Mouse (Mus musculus) erythroblast, embryonic 14.5 days (primary cell): Measurements from ENCODE around the gene 3425401B19Rik. TPM values are rescaled to one million over a fixed set of nuclear protein-coding genes. Genes with fewer than 3 reads are reported as not detected.

Experiments
- H3K27me3 ChIP-seq: 2 replicates; pipeline ENCODE4 v1.6.1; 2012; ENCODE audit warnings: inconsistent platforms; ENCODE audit not compliant: control insufficient read depth
- H3K36me3 ChIP-seq: 2 replicates; pipeline ENCODE4 v1.6.1; 2012; ENCODE audit warnings: mild to moderate bottlenecking, inconsistent platforms; ENCODE audit not compliant: control insufficient read depth
- H3K4me1 ChIP-seq: 2 replicates; pipeline ENCODE4 v1.6.1; 2012; ENCODE audit warnings: inconsistent platforms; ENCODE audit not compliant: control insufficient read depth
- H3K4me3 ChIP-seq: replicated peaks from 2 replicates; pipeline ENCODE3; 2012; ENCODE audit warnings: moderate library complexity, mild to moderate bottlenecking, inconsistent platforms
- H3K9me3 ChIP-seq: 2 replicates; pipeline ENCODE4 v1.6.1; 2012; ENCODE audit warnings: low read length, inconsistent platforms, mixed read lengths; ENCODE audit not compliant: control insufficient read depth
- GATA1 ChIP-seq: IDR thresholded peaks from 2 replicates; pipeline ENCODE4 v1.6.1; 2012; ENCODE audit warnings: low read length, inconsistent platforms, mixed read lengths
- TAL1 ChIP-seq: IDR thresholded peaks from 3 replicates; pipeline ENCODE4 v1.6.1; 2012; ENCODE audit warnings: low read length, inconsistent platforms, mixed read lengths
- polyA plus RNA-seq: library from polyadenylated mRNA; stranded (reverse); fragments of >175 nt; gene quantifications from 2 replicates; pipeline ENCODE4 v1.2.3, GENCODE M21; 2012

3425401B19Rik gene
- polyA plus RNA-seq, 1 experiment = not detected

DNA sequence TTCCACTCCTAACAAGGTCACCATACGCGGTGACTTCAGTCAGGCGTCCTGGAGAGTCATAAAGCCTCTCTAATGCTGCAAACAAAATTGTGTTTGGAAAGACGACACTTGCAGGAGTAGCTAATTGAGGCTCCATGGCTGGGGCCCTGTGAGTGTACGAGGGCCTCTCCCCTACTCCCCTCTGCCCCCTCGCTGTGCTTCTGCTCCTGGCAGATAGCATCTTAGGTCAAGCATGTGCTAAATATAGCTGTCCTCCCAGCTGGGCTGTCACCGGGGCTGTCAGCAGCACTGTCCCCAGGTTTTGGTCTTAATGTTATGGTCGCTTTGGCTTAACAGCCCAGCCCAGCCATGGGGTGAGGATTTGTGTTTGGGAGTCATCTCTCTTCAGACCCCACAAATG lies 15.9 kb upstream of the 3425401B19Rik start:
- no peaks in the 10 kb centered on the region for H3K4me1 ChIP-seq
- H3K27me3 ChIP-seq = no peaks in the 10 kb centered on the region
- H3K36me3 ChIP-seq = no peaks in the 10 kb centered on the region
- no peak for TF ChIP-seq TAL1
- no peak for TF ChIP-seq GATA1
- no peaks in the 10 kb centered on the region for H3K9me3 ChIP-seq
- H3K4me3 ChIP-seq = no peak overlapping the region

DNA sequence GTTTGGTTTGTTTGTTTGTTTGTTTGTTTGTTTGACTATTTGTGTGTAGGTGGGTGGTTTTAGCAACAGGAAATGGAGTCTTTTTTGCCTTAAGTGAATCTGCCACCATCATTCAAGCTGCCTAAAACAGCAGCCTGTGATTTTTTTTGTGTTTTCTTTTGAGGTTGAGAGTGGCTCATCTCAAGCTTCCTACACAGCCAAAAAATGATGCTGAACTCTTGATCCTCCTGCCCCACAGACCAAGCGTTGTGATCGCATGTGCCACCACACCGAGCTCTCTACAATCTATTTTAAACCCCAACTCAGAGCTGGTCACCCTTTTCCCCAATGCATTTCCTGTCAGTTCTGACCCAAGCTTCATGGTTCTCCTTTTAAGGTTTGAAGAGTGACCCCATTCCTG lies 13.5 kb upstream of the 3425401B19Rik start:
- H3K4me3 ChIP-seq = no peak overlapping the region
- no peak for TF ChIP-seq GATA1
- no peak for TF ChIP-seq TAL1
- no peaks in the 10 kb centered on the region for H3K36me3 ChIP-seq
- no peaks in the 10 kb centered on the region for H3K4me1 ChIP-seq
- no peaks in the 10 kb centered on the region for H3K27me3 ChIP-seq
- H3K9me3 ChIP-seq = no peaks in the 10 kb centered on the region

DNA sequence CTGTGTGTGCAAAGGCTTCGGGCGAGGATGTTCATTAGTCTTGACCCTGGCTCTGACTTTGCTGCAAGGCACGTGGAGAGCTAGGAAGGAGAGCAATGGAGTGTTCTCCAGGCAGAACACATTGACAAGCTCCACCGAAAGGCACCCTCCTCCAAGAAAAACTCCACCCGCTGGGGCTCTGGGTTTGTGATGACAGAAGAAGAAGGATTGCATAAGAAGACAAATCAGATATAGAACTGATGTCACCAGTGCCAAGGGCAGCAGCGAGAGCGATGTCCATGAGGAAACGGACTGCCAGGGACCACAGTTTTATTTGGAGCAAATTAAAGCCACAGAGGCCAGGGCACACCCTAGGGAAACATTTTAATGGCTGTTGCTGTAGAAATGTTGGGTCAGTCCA lies 12.7 kb upstream of the 3425401B19Rik start:
- Histone ChIP-seq H3K27me3 (no peaks in the 10 kb centered on the region), H3K36me3 (no peaks in the 10 kb centered on the region), H3K4me3 (no peak overlapping the region), H3K4me1 (no peaks in the 10 kb centered on the region), H3K9me3 (no peaks in the 10 kb centered on the region)
- no peak for TF ChIP-seq GATA1
- TF ChIP-seq TAL1 = no peak

DNA sequence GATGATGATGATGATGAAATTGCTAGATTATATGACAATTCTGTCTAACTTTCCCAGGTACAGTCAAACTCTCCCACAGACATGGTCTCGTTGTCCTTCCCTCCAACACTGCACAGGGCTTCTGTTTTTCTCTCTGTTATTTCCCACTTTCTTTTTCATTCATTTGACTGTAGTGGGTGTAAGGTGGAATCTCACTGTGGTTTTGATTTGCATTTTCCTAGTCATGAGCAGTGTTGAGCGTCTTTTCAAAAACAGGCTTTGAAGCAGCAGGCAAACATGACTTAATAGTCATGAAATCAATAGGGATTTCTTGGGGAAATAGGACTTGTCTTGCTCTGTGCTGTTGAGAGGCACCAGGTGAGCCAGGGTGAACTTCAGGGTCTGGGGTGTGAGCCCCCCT lies 11.3 kb upstream of the 3425401B19Rik start:
- Histone ChIP-seq H3K27me3 (no peaks in the 10 kb centered on the region), H3K36me3 (no peaks in the 10 kb centered on the region)
- TF ChIP-seq TAL1 (no peak), GATA1 (no peak)

DNA sequence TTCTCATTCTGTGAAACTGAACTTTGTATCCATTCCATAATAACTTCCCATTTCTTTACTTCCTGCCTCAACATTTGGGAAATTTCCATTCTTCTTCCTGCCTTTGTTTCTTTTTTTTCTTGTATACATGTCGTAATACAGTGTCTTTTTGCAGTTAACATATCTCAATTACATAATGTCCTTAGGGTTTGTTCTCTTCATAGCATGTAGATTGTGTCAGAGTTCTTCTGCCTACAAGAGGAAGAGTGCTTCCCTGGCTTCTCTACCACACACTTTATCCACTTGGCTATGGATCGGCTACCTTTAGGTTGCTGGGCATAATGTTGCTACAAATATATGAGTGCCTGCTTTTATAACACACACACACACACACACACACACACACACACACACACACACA lies 10.8 kb upstream of the 3425401B19Rik start:
- Histone ChIP-seq H3K4me3 (no peak overlapping the region), H3K9me3 (no peaks in the 10 kb centered on the region), H3K4me1 (no peaks in the 10 kb centered on the region), H3K36me3 (no peaks in the 10 kb centered on the region), H3K27me3 (no peaks in the 10 kb centered on the region)
- TF ChIP-seq TAL1 (no peak), GATA1 (no peak)

More for the DNA sequence above, 11.3 kb upstream of the 3425401B19Rik start:
- no peaks in the 10 kb centered on the region for H3K4me1 ChIP-seq
- no peaks in the 10 kb centered on the region for H3K9me3 ChIP-seq
- H3K4me3 ChIP-seq = no peak overlapping the region

DNA sequence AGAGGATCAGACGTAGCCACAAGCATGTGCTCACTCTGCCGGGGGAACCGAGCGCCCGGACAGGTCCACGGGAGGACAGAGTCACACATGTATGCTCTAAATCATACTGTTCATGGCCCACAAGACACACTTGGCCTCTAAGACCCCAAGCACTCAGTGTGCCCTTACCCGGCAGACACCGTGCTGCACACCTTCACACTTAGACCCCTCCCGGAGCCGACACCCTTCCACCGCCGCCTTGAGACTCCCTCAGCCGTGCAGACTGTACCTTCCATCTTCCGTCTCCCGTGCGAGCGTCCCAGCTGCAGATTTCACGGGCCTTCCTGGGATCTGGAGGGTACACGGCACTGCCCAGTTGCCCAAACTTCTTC lies 373 bp downstream of the 3425401B19Rik start:
- H3K9me3 ChIP-seq = no peaks in the 10 kb centered on the region
- no peaks in the 10 kb centered on the region for H3K4me1 ChIP-seq
- TF ChIP-seq GATA1 = no peak
- TF ChIP-seq TAL1 = no peak
- H3K36me3 ChIP-seq = no peaks in the 10 kb centered on the region
- H3K27me3 ChIP-seq = no peaks in the 10 kb centered on the region
- no peak overlapping the region for H3K4me3 ChIP-seq

DNA sequence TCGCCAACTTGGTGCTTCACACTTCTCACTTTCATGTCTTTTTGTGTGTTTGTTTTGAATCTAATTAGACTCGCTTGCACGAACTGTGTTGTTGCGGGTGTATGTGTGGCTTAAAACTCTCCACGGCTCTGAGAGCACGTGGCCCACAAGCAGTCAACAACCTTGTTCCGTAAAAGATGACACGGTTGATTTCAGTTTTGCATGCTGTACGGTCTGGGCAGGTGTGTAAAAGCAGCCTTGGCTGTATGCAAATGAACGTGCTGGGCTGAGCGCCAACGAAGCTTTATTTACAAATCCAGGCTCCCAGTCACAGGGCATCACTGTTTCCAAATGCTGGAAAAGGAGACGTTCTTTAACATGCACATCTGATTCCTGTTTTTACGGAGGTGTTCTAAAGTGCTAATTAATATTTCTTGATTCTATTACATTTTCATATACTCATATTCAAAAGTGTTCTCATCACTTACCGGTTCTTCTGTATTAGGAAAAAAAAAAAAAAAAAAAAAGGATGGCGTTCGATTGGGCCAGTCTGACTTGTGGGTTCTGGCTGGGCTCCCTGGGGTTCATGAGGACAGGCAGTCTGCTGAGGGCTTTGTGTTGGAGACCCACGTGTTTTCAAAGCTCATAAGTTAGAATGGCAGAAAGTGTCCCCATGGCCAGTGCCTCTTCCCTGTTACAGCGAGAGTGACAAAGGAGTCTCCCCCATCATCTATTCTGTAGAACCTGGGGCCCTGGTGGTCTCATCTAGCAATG lies 935 bp downstream of the 3425401B19Rik start:
- TF ChIP-seq GATA1 = no peak
- no peak for TF ChIP-seq TAL1
- no peaks in the 10 kb centered on the region for H3K27me3 ChIP-seq
- no peaks in the 10 kb centered on the region for H3K36me3 ChIP-seq
- H3K9me3 ChIP-seq = no peaks in the 10 kb centered on the region
- H3K4me1 ChIP-seq = no peaks in the 10 kb centered on the region
- H3K4me3 ChIP-seq = no peak overlapping the region

DNA sequence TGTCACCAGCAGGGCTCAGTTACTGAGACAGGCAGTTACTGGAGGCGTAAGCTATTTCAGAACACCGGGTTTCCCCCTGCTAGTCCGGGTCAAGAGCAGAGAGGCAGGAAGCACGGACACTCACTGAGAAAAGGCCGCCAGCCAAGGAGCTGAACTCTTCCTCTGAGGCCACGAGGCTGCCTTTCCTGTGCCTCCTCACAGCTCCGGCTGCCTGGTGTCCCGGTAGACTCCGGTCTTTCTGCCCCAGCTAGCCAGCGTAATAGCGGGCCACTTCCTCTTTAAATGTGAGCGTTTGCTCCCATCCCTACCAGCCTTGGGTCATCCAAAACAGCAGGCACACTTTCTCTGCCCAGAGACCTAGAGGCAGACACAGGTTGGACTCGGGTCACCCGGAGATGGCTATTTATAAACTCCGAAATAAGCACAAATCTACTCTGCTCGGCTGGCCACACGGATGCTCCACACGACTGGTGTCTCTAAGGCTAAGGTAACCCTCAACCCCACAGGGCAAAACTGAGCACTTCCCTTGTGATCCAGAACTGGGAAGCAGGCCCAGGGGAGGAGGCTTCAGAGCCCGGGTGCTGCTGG lies 1.7 kb downstream of the 3425401B19Rik start:
- Histone ChIP-seq H3K36me3 (no peaks in the 10 kb centered on the region), H3K9me3 (no peaks in the 10 kb centered on the region), H3K4me1 (no peaks in the 10 kb centered on the region), H3K4me3 (no peak overlapping the region), H3K27me3 (no peaks in the 10 kb centered on the region)
- TF ChIP-seq GATA1 = no peak
- TF ChIP-seq TAL1 = no peak

DNA sequence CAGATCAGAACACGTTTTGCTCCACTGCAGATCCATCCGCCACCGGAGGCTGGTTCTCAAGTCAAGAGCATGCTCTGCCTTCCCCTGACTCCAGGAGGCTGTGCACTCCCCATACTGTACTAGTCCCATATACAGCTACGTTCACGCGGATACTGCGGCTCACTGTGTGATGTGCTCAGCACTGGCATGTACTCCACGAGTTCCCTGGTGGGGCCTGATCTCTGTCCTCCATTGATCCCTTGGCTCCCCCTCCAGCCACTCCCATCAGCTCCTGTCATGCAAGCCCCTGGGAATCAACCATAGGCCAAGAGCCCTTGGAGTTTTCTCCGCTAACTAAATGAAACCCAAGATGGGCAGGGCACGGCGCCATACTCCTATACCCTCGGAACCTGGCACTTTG lies 2.6 kb downstream of the 3425401B19Rik start:
- Histone ChIP-seq H3K27me3 (no peaks in the 10 kb centered on the region), H3K9me3 (no peaks in the 10 kb centered on the region), H3K4me3 (no peak overlapping the region), H3K4me1 (no peaks in the 10 kb centered on the region), H3K36me3 (no peaks in the 10 kb centered on the region)
- TF ChIP-seq TAL1 (no peak), GATA1 (no peak)
